Mouse (Mus musculus): ENCODE data around the gene Mapk3.

Mapk3 gene

DNA sequence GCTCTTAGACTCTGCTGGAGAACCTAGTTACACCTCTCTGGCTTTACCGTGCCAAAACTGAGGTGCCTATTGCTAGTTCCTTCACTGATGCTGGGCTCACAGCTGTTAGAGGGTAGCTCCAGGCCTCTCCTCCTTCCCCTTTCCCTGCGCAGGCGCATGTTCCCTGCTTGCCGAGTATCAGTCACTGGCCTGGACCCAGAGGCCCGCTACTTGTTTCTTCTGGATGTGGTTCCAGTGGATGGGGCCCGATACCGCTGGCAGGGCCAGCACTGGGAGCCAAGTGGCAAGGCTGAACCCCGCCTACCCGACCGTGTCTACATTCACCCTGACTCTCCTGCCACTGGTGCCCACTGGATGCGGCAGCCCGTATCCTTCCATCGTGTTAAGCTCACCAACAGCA, 23.3 kb downstream of the Mapk3 start:
- DNase-seq (ENCODE audit: low read depth, low spot score), result no peak

DNA sequence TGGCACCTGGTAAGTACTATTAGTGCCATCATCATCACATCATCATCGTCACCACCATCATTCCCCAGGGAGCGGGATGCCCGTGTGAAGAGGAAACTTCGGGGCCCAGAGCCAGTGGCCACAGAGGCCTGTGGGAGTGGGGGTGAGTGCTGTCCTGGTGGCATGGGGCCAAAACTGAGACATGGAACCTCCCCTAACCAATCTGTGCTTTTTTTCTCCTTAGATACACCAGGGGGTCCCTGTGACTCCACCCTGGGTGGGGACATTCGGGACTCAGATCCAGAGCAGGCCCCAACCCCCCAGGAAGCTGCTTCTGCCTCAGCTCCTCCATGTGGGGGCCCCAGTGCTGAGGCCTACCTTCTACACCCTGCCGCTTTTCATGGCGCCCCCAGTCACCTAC, 25.1 kb downstream of the Mapk3 start:
- DNase-seq (ENCODE audit: low read depth, low spot score), result no peak

DNA sequence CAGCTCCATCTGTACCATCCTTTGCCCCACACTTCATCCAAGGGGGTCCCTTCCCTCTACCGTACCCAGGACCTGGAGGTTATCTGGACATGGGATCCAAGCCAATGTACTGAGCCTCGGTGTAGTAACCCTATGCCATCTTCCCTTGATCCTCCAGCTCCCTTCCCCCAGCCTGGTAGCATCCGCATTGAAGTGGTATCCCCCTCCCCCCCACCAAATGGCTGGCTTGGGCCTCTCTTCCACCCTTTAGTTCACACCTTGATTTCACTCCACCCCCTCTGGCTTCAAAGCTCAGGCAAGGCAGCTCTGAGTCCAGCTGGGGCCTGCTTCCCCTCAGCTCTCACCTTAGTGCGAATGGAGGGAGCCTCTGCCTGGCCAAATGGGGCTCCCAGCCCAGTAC, 25.7 kb downstream of the Mapk3 start:
- no peak for DNase-seq (ENCODE audit: low read depth, low spot score)

DNA sequence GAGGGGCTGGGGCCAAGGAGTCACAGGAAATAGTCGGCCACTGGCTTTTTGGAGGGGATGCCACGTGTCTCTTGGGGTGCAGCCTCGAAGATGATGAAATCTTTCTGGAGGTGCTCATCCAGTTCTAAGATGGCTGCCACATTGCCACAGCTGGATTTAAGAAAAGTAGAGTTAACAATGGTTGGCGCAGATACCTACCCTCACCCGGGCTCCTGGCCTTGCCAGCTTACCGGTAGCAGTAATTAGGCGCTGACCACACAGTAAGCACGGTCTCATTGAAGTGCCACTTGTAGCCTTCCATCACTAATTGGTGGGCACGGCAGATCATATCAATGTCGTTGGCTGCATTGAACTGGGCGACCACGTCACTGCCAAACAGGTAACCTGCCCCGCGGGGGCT, 26.7 kb downstream of the Mapk3 start:
- DNase-seq (ENCODE audit: low read depth, low spot score), result no peak

DNA sequence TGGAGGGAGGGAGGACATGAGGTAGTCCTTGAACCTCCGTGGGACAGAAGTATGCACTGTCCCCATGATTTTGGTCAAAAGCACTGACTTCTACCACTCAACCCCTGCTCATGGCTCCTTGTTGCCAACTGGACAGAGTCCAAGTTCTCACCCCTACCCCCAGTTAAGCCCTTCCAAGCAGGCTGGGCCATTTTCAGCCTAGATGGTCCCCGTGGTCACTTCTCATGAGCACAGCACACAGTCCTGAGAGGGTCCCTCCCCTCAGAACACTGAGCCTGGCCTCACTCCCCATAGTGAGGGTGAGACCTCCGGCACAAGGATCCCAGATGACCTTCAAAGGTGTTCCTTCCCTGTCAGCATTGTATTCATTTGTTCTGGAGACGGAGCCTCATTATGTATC, 29.7 kb downstream of the Mapk3 start:
- DNase-seq (ENCODE audit: low read depth, low spot score), result no peak

DNA sequence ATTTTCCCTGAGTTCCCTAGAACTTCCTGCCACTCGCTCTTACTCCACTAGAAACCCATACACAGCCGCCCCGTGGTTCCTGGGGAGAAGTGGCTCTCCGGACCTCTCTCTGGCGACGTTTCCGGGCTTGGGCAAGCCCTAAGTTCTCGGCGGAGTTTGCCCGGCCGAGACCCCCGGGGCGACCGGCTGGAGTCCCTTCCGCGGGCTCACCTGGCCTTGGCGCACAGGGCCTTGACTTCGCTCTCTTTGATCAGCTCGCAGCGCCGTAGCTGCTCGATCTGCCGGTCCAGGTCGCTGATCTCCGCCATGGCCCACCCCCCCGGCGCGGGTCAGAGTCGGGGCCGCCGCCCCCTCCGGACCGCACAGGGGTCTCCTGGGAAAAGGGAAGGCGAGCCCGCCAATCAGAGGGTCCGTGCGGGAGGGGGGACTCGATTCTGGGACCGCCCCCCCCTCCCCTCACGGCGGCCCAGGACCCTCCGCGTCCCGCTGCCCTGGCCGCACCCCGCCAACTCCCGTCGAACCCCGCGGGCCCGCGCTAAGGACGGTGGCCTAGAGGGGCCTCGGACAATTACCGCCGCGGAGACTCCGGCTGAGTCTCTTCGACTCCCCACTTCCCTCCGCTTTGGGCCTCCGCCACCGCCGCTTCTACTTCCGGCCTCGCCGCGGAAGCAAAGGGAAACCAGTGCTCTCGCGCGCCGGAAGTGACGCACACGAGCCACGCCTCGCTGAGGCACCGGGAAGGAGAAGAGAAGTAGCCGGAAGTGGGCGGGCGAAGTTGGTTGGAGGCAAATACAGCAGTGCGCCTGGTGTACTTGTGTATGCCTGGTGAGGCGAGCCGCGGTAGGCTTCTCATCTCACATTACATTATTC, 32.7 kb downstream of the Mapk3 start, which contains the start of gene Ppp4c:
Gene Ppp4c, minus strand, starts transcription at position 646 of the 870 bp plus-strand sequence.
- DNase-seq (ENCODE audit: low read depth, low spot score), result peak; percentile 99

DNA sequence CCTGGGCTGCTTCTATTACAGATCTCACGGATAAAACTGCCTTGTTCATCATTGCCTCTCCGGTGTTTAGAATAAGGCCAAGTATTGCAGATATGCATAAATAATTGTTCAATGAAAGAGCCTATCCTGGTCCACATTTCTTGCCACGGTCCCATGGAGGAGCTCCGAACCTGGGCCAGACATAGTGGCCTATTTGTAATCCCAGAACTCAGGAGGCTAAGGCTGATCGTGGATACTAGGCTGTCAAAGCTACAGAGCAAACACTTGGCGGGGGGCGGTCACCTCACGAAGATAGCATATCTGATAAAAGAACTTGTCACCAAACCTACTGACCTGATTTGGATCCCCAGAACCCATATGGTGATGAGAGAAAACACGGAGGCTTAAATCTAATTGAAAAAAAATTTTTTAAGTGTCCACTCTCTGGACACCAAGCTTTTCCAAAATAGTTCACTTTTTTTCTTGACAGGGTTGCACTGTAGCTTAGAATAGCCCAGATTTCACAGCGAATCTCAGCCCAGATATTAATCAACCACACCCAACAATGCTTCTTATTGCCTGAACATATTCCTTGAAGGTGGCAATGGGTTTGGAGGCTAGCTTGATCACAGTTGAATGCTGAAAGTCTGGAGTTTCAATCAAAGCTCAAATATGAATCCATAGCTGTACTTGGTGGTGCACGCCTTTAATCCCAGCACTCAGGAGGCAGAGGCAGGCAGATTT, 33.5 kb downstream of the Mapk3 start:
- DNase-seq (ENCODE audit: low read depth, low spot score), result no peak

DNA sequence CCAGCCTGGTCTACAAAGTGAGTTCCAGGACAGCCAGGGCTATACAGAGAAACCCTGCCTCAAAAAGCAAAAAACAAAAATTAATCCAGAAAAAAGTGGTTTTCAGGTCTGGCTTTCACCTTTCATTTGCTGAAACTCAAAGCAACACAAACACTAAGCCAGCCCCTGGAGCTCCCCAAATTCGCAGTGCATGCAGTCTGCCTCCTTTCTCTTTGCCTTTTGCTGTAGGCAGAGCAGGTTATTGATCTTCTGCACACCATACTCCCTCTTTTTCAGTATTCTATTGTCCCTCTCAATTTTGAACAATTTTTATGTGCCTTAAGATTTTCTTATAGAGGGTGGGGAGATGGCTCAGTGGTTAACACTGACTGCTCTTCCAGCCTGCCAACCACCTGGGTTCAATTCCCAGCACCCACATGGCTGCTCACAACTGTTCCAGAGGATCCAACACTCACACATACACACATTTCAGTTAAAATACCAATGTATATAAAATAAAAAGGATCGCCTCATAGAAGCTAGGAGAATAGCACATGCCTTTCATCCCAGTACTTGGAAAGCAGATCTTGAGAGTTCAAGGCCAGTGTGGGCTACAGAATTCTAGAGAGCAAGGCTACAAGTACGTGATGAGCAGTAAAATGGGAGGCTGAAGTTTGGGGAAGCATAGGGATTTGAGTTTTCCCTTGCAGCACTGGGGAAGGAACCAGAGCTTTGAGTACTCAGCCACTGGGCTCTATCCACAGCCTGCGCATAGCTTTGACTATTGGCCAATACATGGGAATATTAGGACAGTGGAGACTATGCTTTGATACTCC, 34.3 kb downstream of the Mapk3 start:
- DNase-seq (ENCODE audit: low read depth, low spot score), result no peak

DNA sequence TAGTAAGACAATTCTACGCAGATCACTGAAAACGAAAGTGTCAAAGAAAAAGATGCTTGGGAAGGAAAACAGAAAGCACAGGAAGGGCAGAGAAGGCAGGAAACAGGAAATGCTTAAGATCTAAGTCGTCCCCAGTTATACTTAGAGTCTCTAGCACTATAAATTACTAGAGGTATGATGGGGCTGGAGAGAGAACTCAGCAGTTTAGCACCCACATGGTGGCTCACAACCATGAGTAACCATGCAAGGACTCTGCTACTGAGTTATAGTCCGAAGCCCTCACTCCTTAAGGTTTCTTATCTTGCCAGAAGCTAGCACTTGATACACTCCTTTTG, 34.8 kb downstream of the Mapk3 start:
- no peak for DNase-seq (ENCODE audit: low read depth, low spot score)

DNA sequence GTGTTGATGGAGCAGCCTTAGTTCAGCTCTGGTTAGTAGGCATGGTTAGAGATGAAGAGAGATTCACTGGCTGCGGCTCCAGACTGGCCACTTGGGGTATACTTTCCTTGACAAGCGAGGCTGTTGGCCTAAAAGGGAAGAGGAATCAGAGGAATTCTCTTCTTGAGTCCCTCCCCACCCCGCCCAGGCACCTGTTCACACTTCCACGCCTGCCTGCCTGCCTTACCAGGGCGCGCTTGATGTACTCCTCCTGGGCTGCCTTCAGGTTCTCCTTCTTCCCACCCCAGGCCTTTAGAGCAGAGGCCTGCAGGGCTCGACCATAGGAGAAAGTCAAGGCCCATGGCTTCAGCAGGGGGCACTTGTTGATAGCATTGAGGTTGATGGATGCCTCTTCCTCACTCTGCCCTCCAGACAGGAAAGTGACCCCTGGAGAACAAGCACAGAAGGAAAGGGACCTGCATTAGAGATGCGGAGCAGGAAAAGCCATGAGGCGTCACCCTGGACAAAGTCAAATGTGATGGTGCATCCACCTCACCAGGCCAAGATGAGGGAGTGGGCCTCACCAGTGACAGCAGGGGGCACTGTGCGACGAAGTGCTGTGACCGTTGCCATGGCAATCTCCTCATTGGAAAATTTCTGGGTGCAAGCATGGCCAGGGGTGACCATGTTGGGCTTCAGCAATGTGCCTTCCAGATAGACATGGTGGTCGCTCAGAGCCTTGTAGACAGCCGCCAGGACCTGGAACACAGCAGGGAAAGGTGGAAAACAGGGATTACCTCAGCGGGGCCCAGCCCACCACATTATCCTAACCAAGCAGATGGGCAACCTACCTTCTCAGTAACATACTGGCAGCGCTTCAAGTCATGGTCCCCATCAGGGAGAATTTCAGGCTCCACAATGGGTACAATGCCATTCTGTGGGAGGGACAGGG, 36.3 kb downstream of the Mapk3 start:
- peak; percentile 53 for DNase-seq (ENCODE audit: low read depth, low spot score)

DNA sequence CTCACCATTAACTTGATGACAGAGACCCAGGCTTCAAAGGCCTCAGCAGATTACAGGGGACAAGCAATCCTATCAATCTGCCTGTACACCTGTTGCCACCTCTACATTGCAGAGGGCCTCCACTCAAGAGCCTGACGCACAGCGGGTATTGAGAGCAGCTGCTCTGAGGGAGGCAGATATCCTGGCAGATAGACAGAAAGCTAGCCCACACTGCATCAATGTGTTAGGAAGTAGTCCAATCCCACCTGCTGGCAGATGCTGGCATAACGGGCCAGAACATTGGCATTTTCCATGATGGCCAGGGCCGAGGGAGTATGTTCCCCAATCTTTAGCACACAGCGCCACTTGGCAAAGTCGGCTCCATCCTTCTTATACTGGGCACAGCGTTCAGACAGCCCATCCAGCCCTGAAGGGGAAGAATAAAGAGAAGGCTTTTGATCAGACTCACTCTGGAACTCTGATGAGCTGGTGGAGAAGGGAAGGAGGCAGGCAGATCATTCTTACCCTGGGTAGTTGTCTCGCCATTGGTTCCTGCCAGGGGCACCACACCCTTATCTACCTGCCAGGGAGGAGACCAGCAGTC, 37.0 kb downstream of the Mapk3 start:
- peak; percentile 55 for DNase-seq (ENCODE audit: low read depth, low spot score)

DNA sequence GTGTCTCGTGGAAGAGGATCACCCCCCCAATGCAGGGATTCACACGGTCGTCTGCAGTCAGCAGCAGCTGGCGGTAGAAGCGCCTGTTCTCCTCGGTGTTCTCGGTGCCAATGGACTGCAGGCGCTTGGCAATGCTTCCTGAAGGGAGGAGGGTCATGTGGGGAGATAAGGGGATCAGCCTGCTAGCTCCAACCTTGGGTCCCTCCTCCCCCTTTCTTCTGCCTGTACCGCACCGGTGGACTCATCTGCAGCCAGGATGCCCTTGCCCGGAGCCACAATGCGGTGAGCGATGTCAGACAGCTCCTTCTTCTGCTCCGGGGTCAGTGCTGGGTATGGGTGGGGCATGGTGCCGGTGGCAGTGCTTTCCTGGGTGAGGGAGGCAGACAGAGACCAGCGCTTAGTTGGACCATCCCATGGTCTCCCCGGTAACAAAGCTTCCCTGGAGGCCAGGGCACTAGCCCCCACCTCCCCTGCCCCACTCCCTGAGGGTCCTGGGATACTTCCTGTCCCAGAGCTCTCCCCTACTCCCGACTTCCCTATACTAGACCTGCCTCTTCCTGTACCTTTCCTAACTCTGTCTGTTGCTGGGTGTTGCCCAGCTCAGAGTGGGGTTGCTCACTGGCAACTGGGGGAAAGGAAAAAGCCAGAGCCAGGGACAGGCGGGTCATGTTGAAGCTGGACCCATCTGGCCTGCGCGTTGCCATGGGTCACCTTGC, 38.2 kb downstream of the Mapk3 start, which contains the start of gene Fam57b:
Gene Fam57b, plus strand, starts transcription at position 258 of the 716 bp plus-strand sequence.
- no peak for DNase-seq (ENCODE audit: low read depth, low spot score)

DNA sequence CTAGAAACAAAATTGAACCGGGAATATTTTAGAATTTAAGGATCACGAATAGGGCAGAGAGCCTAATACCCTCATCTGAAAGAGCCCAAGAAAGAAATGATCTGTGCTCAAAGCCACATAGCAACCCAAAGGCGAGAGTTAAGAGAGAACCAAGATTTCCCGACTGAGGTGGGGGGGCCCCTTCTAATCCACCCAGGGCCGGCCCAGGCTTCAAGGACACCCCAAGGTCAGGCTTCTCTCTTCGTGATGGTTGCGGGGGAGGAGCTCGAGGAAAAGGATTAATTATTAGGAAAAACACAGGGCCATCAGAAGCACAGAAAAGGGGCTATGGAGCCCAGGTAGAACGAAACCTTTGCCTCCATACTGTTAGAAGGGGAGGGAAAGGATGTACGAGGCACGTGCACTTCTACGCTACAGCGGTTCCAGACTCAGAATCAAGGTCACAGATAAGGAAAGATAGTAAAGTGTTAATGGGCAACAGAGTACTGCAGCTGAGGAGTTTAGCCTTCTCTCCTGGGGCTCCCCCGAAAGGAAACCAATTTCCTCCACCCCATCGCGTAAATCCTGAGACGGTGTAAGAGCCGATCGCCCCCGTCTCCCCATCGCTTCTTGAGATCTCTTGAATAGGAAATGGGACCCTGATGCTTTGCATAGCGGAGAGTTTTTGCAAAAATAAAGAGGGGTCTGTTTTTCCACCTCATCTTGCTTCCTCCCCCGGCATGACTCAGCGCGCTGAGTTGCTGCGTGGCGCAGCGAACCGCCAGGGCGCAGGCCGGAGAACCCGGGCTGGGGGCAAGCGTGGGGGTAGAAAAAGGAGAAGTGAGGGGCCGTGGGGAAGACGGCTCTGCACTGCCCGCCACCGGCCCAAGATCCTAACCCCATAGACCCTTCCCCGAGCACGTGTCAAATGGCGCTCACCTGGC, 39.0 kb downstream of the Mapk3 start:
- DNase-seq (ENCODE audit: low read depth, low spot score), result peak; percentile 50

DNA sequence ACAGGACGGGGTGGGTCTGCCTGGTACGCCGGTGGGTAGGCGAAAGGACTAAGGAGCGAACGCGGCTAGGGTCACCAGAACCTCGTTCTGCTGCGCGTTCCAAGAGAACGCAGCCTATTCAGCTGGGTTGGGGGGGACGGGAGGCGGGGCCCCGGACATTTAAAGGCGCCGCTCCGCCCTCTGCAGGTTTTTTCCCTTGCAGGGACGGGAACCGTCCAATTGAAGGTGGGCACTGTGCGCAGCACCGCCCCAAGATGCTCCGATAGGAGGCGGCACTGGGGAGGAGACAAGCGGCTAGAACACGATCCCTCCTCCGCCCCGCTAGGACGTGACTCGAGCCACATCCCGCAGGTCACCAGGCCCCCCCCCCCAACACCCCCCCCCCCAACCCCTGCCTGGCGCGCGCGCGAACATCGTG, 39.7 kb downstream of the Mapk3 start:
- peak; percentile 99 for DNase-seq (ENCODE audit: low read depth, low spot score)

DNA sequence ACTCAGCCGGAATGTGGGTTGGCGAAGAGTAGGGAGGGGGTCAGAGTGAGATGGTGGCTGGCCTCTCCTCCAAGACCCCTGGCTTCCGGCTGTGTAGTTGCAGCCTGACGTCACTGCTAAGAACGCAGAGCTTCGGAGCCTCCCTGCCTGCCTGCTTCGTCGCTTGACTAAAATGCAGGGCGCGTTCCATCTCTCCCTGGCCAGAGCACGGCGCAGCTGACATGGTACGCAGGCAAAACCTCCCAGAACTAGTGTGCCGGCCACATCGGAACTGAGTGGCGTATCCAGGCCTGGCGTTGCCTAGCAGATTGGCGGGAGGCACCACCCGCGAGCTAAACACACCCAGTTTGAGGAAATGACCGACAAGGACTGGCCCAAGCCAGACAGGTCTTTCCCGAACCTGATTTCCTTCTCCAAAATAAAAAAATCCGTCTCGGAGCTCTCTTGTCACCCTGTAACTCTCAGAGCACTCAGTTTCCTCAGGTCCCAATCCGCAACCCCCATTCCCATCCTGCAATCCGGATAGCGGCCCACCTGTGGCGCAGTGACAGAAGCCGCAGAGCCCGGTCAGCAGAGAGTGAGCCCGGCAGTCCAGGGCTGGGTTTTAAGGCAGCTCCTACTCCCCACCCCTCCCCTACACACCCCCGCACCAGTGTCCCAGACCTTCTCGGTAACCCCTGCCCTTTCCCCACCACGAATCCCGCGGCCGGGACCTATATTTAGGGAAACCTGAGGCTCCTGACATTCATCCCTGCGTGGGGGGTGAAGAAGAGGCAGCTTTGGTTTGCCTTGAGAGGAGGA, 40.3 kb downstream of the Mapk3 start:
- peak; percentile 96 for DNase-seq (ENCODE audit: low read depth, low spot score)

DNA sequence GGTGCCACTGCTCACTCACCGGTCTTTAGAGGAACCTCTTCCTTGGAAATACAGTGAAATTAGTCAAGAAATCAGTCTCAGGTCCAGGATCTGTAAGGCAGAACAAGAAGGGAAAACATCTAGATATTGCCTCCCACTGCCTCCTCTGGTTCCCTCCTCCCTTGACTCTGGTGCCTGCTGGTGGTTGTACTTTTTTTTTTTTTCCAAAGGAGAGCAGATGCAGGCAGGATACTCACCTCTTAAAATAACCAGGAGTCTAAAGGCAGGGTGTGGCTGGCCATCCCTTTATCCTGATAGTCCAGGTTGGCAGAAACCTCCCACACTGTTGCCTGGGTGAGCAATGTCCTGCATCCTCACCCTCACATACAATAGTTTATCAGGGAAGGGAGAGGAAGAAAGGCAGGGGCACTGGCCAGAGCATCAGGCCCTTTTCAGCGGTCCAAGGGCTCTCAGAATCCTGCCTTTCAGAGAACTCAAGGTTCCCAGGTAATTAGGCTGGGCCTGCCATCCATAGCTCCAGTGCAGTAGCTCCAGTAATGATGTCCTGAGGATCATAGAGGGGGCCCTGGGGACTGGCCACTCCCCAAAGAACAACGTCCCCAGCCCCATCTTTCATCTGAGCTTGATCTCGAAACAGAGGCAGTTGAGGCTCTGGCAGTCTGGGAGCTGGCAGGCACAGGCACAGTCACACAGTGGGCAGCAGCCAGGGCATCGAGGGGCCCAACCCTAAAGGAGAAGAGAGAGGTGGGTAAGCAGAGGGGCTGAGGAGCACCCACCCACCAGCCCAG, 41.1 kb downstream of the Mapk3 start:
- DNase-seq (ENCODE audit: low read depth, low spot score), result no peak

DNA sequence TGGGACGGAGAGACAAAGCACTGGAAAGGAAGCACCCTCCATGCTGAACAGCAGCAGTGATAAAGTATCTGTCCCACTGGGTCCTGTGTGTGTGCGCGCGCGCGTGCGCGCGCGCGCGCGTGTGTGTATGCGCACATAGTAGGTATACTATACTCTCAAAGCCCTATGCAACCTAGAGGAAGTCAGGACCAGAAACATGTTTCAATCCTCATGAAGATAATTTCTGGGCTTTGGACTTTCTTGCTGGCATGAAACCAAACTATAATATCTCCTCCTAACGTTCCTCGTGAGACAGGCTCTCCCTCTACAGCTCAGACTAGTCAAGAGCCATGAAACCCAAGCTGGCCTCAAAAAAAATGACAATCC, 41.6 kb downstream of the Mapk3 start:
- DNase-seq (ENCODE audit: low read depth, low spot score), result no peak

All from ZHBTc4 (cell line).